Mouse (Mus musculus) heart, adult 2 months (tissue): ENCODE measurements around the gene Itgb7.

Experiments used
- CTCF ChIP-seq: fragments of 200-600 bp; IDR thresholded peaks from 2 replicates; pipeline ENCODE4 v1.8.1; 2022; ENCODE audit warnings: antibody characterized with exemption, mild to moderate bottlenecking, moderate library complexity
- POLR2A ChIP-seq: fragments of 200-500 bp; IDR thresholded peaks from 2 replicates; pipeline ENCODE4 v1.6.1; 2011; ENCODE audit warnings: mild to moderate bottlenecking, low read depth, low read length, control low read depth; ENCODE audit not compliant: insufficient read depth

- TF ChIP-seq POLR2A: no peak
- no peak for TF ChIP-seq CTCF
Observed at GRCm38 (mm10) chr15:102248812-102249191, 17.1 kb upstream of the Itgb7 start.
